Mouse (Mus musculus) ovary, postnatal 10 days (tissue): ENCODE data around the gene Slmap.
"Not testable (repeated sequence)": the region's sequence is repeated elsewhere in the genome, so short reads cannot be mapped to it uniquely, and the experiment has no call there.

ENCODE experiments used
- DNase-seq: peaks from one replicate; pipeline ENCODE4 v3.0.0; 2022; ENCODE audit warnings: low spot score

Gene Slmap

DNA sequence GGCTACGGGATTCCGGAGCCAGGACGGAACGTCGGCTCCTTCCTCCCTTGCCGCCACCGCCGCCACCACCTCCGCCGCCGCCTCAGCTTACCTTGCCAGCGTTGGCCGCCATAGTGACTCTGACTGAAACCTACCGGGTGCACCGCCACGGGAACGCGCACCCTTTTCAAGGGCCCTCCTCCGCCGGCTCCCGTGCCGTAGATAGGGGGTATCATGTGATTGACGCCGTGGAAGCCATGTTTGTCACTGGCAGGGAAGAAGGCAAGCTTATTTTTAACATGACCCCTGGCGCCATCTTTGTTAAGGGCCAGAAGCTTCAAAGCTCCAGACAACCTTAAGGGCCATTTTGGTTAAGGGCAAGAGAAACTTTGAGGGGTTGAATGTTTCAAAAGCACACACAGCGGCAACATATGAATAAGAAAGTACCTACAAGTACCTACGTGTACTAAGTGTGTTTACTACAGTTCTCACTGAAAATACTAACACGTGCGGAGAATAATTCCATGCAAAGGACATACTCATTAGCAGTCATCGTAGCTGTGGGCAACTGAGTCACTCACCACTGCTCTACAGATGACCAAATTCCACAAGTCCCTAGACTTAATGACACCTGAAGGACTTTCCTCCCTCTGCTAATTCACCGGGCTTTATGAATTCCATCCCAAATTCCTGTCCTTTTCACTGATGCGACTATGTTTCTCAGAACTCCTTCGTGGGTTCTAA lies at the start of gene Slmap:
Slmap (minus strand) TSS at position 175 of the 723 bp plus-strand sequence.
- DNase-seq: peak; percentile 98

DNA sequence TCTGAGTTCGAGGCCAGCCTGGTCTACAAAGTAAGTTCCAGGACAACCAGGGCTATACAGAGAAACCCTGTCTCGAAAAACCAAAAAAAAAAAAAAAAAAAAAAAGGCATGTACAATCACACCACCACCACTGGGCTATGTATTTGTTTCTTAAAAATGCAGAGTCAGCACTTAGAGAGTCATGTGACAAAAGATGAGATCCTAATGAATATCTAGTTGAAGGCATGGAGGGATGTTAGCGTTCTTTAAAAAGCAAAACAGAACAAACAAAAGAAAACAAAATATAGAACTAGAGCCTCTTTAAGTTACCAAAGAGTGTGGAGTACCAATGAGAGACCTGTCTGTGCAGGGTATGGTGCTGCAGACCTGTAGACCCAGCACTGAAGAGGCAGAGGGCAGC lies 48.9 kb upstream of the Slmap start:
- no peak for DNase-seq

DNA sequence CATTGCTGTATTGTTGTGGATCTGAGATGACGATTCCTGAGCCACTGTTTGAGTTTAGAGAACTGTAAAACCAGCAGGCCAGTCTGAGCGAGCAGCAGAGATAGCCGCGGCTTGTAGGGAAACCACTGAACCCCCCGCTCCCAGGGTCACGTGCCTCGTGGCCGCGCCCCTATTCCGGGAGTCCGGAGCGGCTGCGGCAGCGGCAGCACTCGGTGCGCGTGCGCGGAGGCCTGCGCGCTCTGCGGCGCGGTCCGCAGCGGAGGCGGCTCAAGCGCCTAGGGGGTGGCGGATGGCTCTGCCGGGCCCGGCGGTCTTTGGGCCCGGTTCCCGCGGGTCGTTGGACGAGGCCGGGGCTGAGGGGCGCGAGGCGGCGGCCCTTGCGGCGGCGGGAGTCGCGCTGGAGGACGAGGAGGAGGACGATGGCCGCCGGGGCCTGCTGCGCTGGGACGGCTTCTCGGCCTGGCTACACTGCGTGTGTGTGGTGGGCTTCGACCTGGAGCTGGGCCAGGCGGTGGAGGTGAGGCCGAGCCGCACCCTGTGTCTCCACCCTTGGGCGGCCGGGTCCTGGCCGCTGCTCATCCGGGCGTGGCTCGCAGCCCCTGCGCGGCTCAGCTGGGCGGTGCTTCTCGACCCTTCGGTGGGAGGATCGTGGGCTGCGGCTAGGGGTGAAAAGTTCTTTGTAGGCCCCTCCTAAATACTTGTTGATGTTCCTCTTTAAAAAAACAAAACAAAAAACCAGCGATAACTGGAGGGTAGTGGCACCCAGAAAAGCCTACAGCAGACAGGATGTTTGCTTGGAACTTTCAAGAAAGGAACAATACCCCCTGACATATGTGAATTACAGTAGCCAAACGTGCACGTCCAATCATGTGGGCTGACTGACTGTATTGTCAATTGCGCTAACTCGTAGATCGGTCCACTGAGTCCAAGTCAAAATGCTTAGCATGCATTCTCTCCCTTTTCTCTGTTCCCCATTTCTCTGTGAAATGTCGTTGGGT lies 44.9 kb upstream of the Slmap start:
- DNase-seq: peak; percentile 72

DNA sequence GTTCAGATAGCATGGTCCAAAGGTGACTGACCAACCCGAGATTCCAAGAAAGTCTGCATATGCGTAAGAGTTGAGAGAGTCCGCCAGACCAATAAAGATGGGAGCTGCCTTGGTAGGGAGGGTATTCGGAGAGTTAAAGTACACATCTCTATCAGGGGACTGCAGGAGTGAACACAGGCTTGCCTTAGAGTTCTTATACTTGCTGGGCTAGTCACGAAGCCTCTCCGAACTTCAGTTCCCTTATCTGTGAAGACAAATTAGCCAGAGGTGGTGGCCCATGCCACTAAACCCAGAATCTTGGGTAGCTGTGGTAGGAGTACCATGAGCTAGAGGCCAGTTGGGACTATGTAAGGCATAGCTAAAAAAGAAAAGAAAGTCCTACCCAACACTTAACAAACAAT lies 44.1 kb upstream of the Slmap start:
- no peak for DNase-seq

DNA sequence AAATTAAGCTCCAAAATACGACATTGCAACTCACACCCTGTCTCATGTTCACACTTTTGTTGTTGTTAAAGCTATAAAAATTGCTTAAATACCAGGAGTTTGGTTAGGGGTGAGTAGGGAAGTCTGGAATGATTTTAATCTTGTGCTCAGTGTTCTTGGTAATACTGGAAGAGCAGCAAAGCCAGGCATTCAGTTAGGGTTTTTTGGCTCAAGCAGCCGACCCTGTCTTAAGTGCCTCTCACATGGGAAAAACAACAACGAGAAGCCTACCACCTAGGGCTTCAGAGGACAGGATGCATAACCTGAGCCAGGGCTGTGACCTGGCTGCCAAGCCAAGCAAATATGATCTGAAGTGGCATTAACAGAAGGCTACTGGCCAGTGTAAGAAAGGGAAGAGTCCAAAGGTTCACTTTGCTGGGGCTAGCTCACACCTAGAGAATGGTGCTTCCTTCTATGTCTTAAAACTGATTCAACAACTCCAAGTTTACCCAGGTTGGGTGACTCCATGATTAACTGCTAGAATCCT lies 41.6 kb upstream of the Slmap start:
- no peak for DNase-seq

DNA sequence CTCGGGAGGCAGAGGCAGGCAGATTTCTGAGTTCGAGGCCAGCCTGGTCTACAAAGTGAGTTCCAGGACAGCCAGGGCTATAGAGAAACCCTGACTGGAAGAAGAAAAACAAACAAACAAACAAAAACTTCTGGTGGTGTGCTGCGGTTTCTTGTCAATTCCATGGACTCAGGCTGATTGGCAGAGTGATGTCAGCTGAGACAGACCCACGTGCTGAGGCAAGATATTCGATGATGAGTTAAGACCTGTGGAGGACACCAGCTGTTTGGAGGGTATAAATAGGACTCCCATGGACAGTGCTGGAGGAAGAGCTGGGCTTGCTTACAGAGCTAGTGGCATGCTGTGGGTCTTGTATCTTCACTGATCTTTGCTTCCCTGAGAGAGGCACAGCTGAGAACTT lies 38.8 kb upstream of the Slmap start, which contains the start of gene Dennd6a:
Dennd6a (plus strand) TSS at position 301 of the 400 bp plus-strand sequence.
- not testable (repeated sequence) for DNase-seq

DNA sequence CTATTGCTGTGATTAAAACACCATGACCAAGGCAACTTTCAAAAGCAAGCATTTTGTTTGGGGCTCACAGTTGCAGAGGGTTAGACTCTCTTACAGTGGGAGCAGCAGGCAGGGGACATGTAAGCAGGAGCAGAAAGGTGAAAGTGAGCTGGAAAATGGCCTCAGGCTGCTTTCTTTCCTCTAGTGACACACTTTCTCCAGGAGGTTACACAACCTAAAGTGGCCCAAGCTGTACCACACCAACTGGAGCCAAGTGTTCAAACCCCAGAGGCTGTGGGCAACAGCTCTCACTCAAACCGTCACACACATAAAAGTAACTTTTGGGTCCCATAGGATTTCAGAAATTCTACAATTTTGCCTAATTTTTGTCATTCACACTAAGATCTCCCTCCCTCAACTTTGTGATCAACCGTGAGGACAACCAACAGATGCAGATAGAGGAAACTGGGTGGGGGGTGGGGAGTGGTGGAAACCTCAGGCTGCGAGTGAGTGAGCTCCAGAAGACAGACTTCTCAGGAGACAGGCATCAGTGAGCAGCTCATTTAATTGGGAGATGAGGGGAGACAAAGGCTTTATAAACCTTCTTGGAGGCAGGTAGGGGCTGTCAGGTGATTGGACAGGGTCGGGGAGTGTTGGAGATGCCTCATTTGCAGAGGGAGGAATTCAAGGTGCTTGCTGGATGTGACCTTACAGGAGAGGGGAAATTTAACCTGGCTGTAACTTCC lies 37.4 kb upstream of the Slmap start:
- no peak for DNase-seq

DNA sequence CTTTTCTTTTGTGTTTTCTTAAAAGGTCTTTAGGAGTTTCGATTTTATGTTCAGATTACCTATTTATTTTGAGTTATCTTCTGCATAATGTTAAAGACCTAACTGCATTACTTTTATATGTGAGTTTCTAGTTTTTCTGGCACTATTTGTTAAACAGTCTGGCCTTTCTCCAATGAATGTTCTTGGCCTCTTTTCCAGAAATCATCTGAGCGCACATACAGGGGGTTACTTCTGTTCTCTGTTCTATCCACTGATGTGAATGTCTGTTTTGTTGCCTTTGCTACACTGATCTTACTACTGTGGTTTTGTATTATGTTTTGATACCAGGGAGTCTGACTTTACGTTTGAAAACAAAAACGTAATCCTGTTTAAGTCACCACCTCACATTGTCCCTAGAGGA lies 35.1 kb upstream of the Slmap start:
- DNase-seq: no peak

DNA sequence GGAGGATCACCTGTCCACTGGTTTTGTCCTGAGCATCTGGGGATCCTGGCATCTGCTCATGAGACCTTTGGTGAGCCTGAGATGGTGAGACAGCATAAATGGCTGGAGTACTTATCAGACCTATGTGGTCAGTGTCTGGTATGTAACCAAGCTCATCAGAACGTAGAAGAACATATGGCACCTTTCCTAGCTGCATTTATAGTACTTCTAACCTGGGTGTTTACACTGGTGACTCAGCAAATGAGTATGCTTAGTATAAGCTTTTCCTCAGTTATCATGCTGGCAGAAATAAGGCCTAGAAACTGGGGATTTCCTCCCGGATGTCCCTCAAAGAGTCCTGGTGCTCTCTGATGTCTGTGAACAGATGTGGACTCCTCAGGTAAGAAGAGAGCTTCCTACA lies 27.5 kb upstream of the Slmap start:
- DNase-seq: no peak

DNA sequence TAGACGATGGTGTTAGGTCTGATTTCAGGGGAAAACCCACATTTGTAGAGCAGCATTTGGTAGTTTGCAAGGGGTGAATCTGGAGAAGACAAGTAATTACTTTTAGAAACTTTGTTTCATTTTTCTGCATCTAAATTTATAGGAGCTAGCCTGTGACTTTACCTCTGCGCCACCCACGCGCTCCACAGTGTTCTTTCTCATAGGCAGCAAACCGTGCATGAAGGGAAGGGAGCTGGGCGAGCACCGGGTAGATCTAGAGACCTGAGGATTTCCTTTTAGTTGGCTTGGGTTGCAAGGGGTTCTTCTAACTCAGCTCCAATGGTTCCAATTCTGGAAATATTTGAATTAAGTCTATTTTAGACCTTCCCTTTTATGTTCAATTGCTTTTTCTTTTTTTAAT lies 23.8 kb upstream of the Slmap start:
- DNase-seq: no peak

DNA sequence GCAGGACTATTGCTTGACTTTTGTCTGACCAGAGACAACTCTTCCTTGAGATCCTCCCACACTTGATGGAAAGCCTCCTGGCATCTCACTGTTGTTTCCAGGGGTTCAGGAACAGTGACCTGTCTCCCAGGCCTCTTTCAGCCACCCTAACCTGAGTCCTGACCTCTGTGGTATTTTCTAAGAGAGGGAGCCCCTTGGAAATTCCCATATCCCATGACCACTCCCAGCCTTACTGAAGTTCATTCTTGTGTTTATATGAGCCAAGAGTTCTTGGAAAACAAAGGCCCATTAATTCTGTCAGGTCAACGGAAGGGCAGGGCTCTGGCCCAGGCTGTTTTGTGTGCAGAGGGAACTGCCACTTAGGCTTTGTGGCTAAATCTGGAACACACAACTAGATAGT lies 22.9 kb upstream of the Slmap start:
- DNase-seq: no peak

DNA sequence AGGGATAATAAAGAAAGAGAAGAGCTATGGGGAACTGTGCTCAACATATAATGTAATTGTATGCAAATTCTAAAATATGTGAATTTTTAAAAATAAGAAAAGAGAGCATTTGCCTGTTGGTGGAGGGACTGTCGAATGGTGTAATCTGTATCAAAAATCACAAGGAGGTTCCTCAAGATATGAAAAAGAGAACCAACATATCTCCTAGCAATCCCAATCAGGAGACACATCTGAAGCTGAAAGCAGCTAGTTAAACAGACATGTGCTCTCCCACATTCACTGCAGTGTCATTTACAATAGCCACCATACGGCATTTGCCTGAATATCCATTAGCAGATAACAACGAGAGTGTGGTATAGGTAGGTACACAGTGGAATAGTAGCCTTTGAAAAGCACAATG lies 18.1 kb upstream of the Slmap start:
- DNase-seq: no peak

DNA sequence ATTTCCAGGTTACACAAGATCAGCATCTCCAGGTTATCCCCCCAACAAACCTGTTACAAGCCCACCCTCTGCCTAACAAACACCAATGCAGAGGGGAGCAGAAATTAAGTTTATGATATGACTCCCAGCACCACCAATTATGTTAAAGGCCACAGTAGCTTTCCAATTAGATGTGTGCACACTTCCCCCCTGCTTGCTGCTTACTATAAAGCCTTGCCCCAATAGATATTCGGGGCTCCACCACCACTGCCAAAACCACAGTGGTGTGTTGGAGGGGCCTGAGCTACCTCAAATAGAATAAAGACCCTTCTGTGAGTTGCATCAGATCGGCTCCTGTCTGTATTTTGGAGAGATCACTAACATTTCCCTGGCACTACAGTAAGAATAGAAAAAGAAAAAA lies 17.7 kb upstream of the Slmap start:
- DNase-seq: no peak

DNA sequence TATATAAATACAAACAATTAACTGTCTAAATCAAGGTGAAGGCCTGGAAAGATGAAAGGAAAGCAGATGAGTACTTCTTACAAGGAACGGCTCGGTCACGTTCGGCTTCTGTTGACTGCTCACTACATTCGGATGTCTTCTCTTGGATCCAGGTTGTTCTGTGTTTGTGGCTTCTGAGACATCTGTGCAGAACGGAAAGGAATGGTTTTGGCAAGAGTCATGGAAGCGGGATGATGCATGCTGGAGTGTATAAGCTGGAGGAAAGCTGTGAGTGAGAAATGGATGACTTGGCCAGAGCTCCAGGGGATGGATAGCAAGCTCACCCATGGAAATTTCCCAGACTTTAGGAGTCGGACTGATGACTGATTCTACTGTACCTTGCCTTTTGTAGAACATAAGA lies 16.0 kb upstream of the Slmap start:
- DNase-seq: no peak

DNA sequence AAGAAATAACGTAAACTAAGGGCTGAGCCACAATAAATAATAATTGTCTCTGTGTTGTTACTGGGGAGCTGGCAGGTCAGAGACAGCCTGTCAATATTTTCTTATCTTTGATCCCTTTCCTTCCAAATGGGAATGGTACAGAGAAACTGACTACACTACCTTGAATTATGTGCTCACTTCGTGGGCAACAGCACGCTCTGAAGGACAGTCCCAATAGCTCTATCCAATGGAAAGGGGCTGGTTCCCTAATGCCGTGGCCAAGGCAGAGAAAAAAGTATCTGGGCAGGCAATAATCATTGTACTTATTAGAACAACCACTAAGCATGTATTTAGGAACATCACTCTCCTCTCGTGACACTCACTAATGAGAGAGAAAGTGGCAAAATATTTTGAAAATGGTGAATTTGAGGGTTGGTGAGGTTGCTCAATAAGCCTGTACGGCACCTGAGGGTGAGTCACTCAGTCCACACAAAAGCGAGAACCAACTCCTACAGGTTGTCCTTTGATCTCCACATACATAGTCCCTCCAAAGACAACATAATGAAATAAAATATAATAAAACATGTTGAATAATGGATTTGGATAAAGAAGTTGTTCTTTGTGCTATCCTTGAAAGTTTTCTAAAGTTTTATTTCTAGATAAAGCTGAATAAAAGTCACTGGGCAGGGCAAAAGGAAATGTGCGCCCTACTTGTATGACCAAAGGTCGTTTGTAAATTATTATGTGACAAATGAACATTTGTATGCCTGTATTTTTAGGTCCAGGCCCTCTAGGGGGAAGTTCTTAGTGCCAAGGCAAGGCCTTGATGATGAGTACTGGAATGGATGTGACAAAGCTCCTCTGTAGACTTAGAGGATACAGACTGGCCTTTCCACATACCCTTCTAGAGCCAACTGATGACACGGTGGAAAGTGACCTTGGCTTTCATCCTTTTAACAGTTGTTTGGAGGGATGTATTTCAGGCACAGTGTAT lies 13.1 kb upstream of the Slmap start:
- DNase-seq: no peak

DNA sequence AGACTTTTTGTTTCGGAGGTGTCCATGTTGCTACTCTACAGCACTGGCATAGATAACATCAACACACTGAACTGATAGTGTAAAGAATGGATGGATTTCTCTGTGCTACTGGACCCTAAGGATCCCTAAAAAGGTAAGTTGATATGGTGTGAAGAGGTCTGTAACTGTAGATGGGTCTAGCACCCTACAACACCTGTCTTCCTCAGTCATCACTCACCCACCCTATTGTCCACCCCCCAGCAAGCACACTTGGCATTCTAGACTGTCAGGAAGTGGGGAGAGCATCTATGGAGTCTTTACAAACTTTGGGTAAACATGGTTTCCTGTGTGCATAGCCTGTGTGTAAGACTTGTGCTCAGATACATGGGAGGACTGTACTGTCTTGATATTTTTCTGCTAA lies 7.4 kb upstream of the Slmap start:
- no peak for DNase-seq

DNA sequence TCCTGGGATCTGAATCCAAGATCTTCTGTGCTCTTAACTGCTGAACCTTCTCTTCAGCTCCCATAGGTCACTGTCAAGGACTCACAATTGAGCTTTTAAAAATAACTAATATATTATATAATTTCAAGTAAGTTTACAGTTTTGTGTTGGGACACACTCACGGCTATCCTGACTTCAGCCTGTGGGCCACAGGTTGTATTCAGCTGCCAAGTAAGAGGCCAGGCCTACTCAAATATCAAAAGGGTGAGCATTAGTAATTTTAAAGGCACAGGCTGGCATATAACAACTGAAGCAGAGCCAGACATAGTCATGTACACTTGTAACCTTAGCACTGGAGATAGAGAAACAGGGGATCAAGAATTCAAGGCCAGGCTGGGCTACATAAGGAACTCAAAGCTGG lies 5.8 kb upstream of the Slmap start:
- no peak for DNase-seq

DNA sequence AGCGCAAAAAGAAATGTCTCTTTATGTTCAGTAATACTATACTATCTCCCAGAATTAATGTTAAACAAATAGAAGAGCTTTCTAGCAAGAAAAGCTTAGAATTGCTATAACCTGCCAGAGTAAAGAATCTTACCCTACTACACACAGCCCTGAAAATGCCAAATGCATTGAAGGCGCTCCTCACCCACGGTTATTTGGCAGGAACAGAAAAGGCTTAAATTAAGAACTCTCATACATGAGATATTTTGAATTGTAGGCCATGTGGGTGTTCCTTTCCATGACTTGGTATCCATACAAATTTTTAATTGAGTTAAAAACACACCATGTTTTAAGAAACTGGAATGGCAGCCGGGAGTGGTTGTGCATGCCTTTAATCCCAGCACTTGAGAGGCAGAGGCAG lies 4.5 kb upstream of the Slmap start:
- no peak for DNase-seq

DNA sequence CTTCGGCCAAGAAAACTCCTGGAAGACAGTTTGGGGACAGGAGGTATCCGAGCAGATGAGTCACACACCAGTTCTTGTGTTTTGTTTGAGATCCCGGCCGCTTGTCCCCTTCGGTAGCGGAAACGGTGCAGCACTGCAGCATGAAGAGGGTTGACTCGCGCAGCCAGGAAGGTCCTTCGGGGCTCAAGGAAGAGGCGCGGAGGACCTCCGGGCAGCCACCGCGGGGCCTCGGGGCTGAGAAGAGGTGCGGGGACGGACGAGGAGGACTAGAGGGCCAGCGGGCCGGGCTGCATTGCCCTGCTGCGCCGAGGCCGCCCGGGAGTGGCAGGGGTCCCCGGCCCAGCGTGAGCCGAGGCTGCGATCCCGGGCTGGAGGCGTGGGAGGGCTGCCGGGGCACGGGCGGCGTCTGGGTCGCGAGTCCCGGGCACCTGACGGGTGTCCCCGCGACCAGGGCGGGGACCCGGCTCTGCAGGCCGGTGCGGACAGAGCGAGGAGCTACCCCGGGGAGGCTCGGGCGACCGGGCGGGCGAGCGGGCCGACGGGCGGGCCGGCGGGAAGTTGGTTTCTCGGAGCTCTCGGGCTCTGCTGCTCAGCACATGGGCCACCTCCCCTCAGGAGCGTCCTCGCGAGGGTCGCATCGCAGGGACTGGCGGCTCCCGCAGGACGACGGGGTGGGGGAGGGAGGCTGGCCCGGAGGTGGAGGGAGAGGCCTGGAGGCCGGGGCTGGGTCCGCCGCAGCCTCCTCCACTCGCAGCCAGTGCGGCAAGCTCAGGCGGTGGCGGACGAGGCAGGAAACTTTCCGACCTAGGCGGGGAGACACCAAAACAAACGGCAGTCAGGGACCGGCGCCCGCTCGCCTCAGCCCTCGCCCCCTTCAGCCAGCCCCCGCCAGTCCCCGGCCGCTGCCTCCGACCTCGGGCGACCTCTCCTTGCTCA lies 642 bp downstream of the Slmap start:
- DNase-seq: peak; percentile 25

DNA sequence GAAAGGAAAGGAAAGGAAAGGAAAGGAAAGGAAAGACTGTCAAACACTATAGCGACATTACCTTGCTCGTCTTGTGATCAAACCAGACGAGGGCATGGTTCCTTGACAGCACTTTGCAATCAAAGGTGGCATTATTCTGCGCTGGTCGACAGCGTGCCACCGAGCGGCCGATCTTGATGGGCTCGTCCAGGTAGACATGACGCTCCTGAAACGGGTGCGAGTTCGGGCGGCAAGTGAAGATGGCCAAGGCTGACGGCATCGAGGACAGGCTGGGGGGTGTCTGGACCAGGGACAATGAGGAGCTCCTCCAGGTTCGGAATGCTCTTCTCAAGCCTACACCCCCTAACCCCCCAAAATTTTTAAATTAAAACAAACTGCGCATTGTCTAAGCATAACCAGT lies 1.5 kb downstream of the Slmap start:
- no peak for DNase-seq
